Comparison of ENCODE assay signal across 8 mouse cellular contexts in the genomic region with DNA sequence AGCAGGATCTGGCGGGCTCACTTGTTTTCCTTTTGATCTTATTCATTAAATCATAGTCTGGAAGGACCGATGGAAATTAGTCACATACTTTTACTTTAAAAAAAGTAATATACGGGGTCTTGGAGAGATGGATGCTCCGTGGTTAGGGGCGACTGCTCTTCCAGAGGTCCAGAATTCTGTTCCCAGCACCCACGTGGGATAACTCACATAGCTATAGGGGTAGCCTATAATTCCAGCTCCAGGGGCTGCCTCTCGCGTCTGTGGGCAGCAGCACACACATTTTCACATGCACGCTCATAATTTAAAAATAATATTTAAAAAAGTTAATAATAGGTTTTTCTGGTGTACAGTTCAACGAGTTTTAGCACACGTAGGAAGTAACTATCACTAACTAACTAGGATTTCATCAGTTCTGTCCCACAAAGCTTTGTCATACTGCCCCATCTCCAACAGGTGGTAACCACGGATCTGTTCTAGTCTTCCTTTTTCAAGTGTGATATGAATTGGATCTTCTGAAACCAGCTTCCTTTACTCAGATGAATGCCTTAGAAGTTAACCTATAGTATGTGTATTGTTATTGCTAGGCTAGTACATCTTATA. TPM values are rescaled to one million over a fixed set of nuclear protein-coding genes. Genes with fewer than 3 reads are reported as not detected.
DNase-seq lines count a peak whose midpoint lies in the region; ATAC-seq and TF ChIP-seq lines count a peak whose summit lies in the region.

No protein-coding gene starts in this region.

- peaks cover 15% of the 10 kb centered on the region for H3K36me3 ChIP-seq in heart, embryonic 12.5 days
- peaks cover 5% of the 10 kb centered on the region; the same call in 1 of the 2 replicates for H3K36me3 ChIP-seq in ES-E14 (ENCODE audit: control insufficient read depth, insufficient read depth, low read length, poor library complexity, severe bottlenecking)
- H3K36me3 ChIP-seq in forebrain, postnatal 0 days (ENCODE audit: insufficient read depth) = no peaks in the 10 kb centered on the region

- peaks cover 9% of the 10 kb centered on the region for H3K4me1 ChIP-seq in heart, embryonic 12.5 days (replicated peaks)
- peaks cover 0 to 3% of the 10 kb centered on the region in 2 experiments; a peak in 1 of 4 replicates for H3K4me1 ChIP-seq in ES-E14 (ENCODE audit: control insufficient read depth in 2 of 2, insufficient read depth in 2 of 2, low read length in 2 of 2, poor library complexity in 1 of 2)
- no peaks in the 10 kb centered on the region for H3K4me1 ChIP-seq in forebrain, postnatal 0 days (ENCODE audit: insufficient read depth)

- 20% methylated on average over 12 of the region's 12 CpGs for WGBS in heart, embryonic 12.5 days
- 14% methylated on average over 12 of the region's 12 CpGs for WGBS in forebrain, postnatal 0 days

- peak overlapping the region; percentile 76 for H3K4me2 ChIP-seq in heart, embryonic 12.5 days
- peak overlapping the region; percentile 66 for H3K4me2 ChIP-seq in forebrain, postnatal 0 days (ENCODE audit: low read depth)

- ATAC-seq in heart, embryonic 12.5 days (ENCODE audit: insufficient number of reproducible peaks, low FRiP score) = no peak
- ATAC-seq in forebrain, postnatal 0 days = no peak

- peaks cover 3% of the 10 kb centered on the region; the same call in 1 of the 2 replicates for H3K9me3 ChIP-seq in heart, embryonic 12.5 days (replicated peaks)
- no peaks in the 10 kb centered on the region for H3K9me3 ChIP-seq in ES-E14 (ENCODE audit: control insufficient read depth, insufficient read depth, low read depth, low read length)
- no peaks in the 10 kb centered on the region for H3K9me3 ChIP-seq in forebrain, postnatal 0 days (ENCODE audit: low read length)

- peak overlapping the region; percentile 94 for H3K4me3 ChIP-seq in heart, embryonic 12.5 days
- peak overlapping the region; percentile 83 to 87 for H3K4me3 ChIP-seq in ES-E14 (ENCODE audit: insufficient read depth in 1 of 2, low read depth in 1 of 2, low read length in 2 of 2, poor library complexity in 1 of 2, severe bottlenecking in 1 of 2)
- peak overlapping the region; percentile 47 for H3K4me3 ChIP-seq in forebrain, postnatal 0 days (ENCODE audit: low read depth, low read length)

- H3K27me3 ChIP-seq in heart, embryonic 12.5 days (replicated peaks) = no peaks in the 10 kb centered on the region
- no peaks in the 10 kb centered on the region for H3K27me3 ChIP-seq in forebrain, postnatal 0 days (ENCODE audit: insufficient read depth, low read length)

- H3K27ac ChIP-seq in heart, embryonic 12.5 days (ENCODE audit: poor library complexity, severe bottlenecking) = no peak overlapping the region
- no peak overlapping the region for H3K27ac ChIP-seq in ES-E14 (ENCODE audit: insufficient read depth, low read depth, low read length, poor library complexity, severe bottlenecking)
- H3K27ac ChIP-seq in forebrain, postnatal 0 days (ENCODE audit: low read depth, low read length) = no peak overlapping the region

- in situ Hi-C loops in ES-E14 (cut with MboI; ENCODE audit: low sequenced_read_pairs in 2 of 2, unreplicated experiment in 2 of 2) = no loop called here

- no peak for TF ChIP-seq CTCF in forebrain, postnatal 0 days (IDR thresholded peaks at IDR 0.05; ENCODE audit: low read depth)

- DNase-seq in heart, adult 9 months (ENCODE audit: low spot score in 2 of 2) = no peak
- no peak for DNase-seq in ES-E14 (ENCODE audit: low read depth, low spot score)
- DNase-seq in forebrain, postnatal 0 days = no peak
- peak; percentile 22 for DNase-seq in mesoderm, embryonic 11.5 days (ENCODE audit: low read depth, low spot score)
- no peak for DNase-seq in adrenal gland, adult 2 months
- no peak for DNase-seq in urinary bladder, postnatal 36 days (ENCODE audit: low spot score in 2 of 2)
- DNase-seq in adrenal gland, postnatal 25 days = no peak

- no peak overlapping the region for H3K9ac ChIP-seq in heart, embryonic 12.5 days
- no peak overlapping the region; the same call in 1 of the 2 replicates for H3K9ac ChIP-seq in ES-E14 (ENCODE audit: insufficient read depth, low read depth, low read length, poor library complexity, severe bottlenecking)
- no peak overlapping the region for H3K9ac ChIP-seq in forebrain, postnatal 0 days

TF ChIP-seq in ES-E14, 5 proteins besides CTCF, POLR2A, EP300 and RAD21:
- TF ChIP-seq HCFC1 (IDR thresholded peaks at IDR 0.05; ENCODE audit: borderline replicate concordance, insufficient read depth, low read length) (no peak), CHD2 (IDR thresholded peaks at IDR 0.05; ENCODE audit: low read depth, low read length) (no peak), ZC3H11A (IDR thresholded peaks at IDR 0.05; ENCODE audit: borderline replicate concordance, low read depth, low read length) (no peak), ZNF384 (IDR thresholded peaks at IDR 0.05; ENCODE audit: low read depth, low read length) (no peak), MAFK (IDR thresholded peaks at IDR 0.05; ENCODE audit: insufficient read depth, low read depth, low read length) (no peak)

RNA-seq across cellular contexts. Expression of gene Swap70, which starts 1.2 kb away (rescaled TPM):
- polyA plus RNA-seq in heart, embryonic 12.5 days (2016; fragmentation: Nextera tagmentation; extraction: Ambion mirVana) = 22.6 and 23.1 TPM in 2 replicates
- 26.3 and 28.7 TPM in 2 replicates for total RNA-seq in ES-E14 (2012; rRNA removed)
- total RNA-seq in forebrain, postnatal 0 days (2014; rRNA removed) = 10.1 and 12.2 TPM in 2 replicates
- polyA plus RNA-seq in forebrain, postnatal 0 days (2015; fragmentation: Nextera tagmentation; extraction: Ambion mirVana) = 5.8 and 7.1 TPM in 2 replicates
- 10 to 100 TPM; 12.6 to 23.2 TPM for total RNA-seq in adrenal gland, adult 2 months (2021)
- polyA plus RNA-seq in adrenal gland, adult 2 months (2012; rRNA removed) = 10.7 and 13.0 TPM in 2 replicates
- 16.2 and 26.7 TPM in 2 replicates for total RNA-seq in adrenal gland, postnatal 25 days (2021)
